Mouse (Mus musculus) limb, embryonic 12.5 days (tissue): ENCODE results near the gene Gm38431. TPM values are rescaled to one million over a fixed set of nuclear protein-coding genes. Genes with fewer than 3 reads are reported as not detected.

ENCODE experiments used
- microRNA counts: library from miRNA; unstranded; fragments of <30 nt; microRNA quantifications from one replicate; lab custom pipeline; 2017
- microRNA-seq: library from miRNA; unstranded; fragments of <30 nt; microRNA quantifications from one replicate; pipeline ENCODE4, GENCODE M21; 2017
- polyA plus RNA-seq: library from polyadenylated mRNA; unstranded; fragments of >200 nt; fragmentation: Nextera tagmentation; extraction: Ambion mirVana; gene quantifications from 2 replicates; pipeline ENCODE4 v1.2.1, GENCODE M21; 2016

Gm38431 gene
- polyA plus RNA-seq, 1 experiment from 2014 or later, result 2.8 TPM

MicroRNAs encoded within 50 kb of the gene (microRNA counts, 519-probe panel; counts per million panel counts)
- microRNA mmu-miR-1900 (lab: Ali Mortazavi, UCI), result 5,920 counts per million, percentile 68 among the panel's probes with 10 or more counts

Small RNA genes lying within 50 kb of the gene (microRNA-seq; reads per million reads assigned to microRNA genes)
- gene Mir1900 (not detected), gene Mir7082 (not detected)

Other genes with a start within 250 kb of the Gm38431 start
- gene A230050P20Rik, start 223.4 kb downstream of the Gm38431 start, polyA plus RNA-seq, result 3.1 TPM in 2 replicates
- gene Angptl6, start 212.3 kb downstream of the Gm38431 start, polyA plus RNA-seq, result 2.2 and 2.3 TPM in 2 replicates
- gene Ppan, start 203.8 kb downstream of the Gm38431 start, polyA plus RNA-seq, result 78.9 and 82.1 TPM in 2 replicates
- 328 and 335 TPM in 2 replicates for gene Eif3g, start 193.4 kb downstream of the Gm38431 start, polyA plus RNA-seq
- 135 and 144 TPM in 2 replicates for gene Dnmt1, start 132.1 kb downstream of the Gm38431 start, polyA plus RNA-seq
- 52.9 and 53.4 TPM in 2 replicates for gene S1pr2, start 115.2 kb downstream of the Gm38431 start, polyA plus RNA-seq
- 134 and 135 TPM in 2 replicates for gene Mrpl4, start 89.3 kb downstream of the Gm38431 start, polyA plus RNA-seq
- gene Icam1, start 76.0 kb downstream of the Gm38431 start, polyA plus RNA-seq, result 8.8 and 8.9 TPM in 2 replicates
- 1.9 and 2.5 TPM in 2 replicates for gene Icam4, start 62.6 kb downstream of the Gm38431 start, polyA plus RNA-seq
- gene Icam5, start 59.9 kb downstream of the Gm38431 start, polyA plus RNA-seq, result 0.22 TPM in 1 of 2 replicates, not detected in the other
- gene Zglp1, start 24.9 kb downstream of the Gm38431 start, polyA plus RNA-seq, result 0.68 and 1.5 TPM in 2 replicates
- gene Gm49373, start 18.9 kb downstream of the Gm38431 start, polyA plus RNA-seq, result 1.2 and 1.3 TPM in 2 replicates
- 52.4 and 56.7 TPM in 2 replicates for gene Fdx1l, start 18.4 kb downstream of the Gm38431 start, polyA plus RNA-seq
- 60.8 and 77.0 TPM in 2 replicates for gene Raver1, start within 50 bp of the Gm38431 start, polyA plus RNA-seq
- 15.0 and 16.1 TPM in 2 replicates for gene Tyk2, start 39.2 kb upstream of the Gm38431 start, polyA plus RNA-seq
- 338 and 357 TPM in 2 replicates for gene Cdc37, start 58.0 kb upstream of the Gm38431 start, polyA plus RNA-seq
- 4.8 and 5.6 TPM in 2 replicates for gene Pde4a, start 73.7 kb upstream of the Gm38431 start, polyA plus RNA-seq
- gene Keap1, start 147.4 kb upstream of the Gm38431 start, polyA plus RNA-seq, result 64.7 and 65.2 TPM in 2 replicates
- gene S1pr5, start 156.4 kb upstream of the Gm38431 start, polyA plus RNA-seq, result 0.31 and 0.63 TPM in 2 replicates
- gene Atg4d, start 173.3 kb upstream of the Gm38431 start, polyA plus RNA-seq, result 29.8 and 34.9 TPM in 2 replicates
- 18.1 and 22.2 TPM in 2 replicates for gene Kri1, start 196.0 kb upstream of the Gm38431 start, polyA plus RNA-seq
- 46.1 and 46.9 TPM in 2 replicates for gene Cdkn2d, start 199.4 kb upstream of the Gm38431 start, polyA plus RNA-seq
- 9.0 and 9.5 TPM in 2 replicates for gene Ap1m2, start 220.3 kb upstream of the Gm38431 start, polyA plus RNA-seq
- 103 and 110 TPM in 2 replicates for gene Slc44a2, start 228.7 kb upstream of the Gm38431 start, polyA plus RNA-seq